Comparison of ENCODE assay signal across 19 mouse cellular contexts in the genomic region with DNA sequence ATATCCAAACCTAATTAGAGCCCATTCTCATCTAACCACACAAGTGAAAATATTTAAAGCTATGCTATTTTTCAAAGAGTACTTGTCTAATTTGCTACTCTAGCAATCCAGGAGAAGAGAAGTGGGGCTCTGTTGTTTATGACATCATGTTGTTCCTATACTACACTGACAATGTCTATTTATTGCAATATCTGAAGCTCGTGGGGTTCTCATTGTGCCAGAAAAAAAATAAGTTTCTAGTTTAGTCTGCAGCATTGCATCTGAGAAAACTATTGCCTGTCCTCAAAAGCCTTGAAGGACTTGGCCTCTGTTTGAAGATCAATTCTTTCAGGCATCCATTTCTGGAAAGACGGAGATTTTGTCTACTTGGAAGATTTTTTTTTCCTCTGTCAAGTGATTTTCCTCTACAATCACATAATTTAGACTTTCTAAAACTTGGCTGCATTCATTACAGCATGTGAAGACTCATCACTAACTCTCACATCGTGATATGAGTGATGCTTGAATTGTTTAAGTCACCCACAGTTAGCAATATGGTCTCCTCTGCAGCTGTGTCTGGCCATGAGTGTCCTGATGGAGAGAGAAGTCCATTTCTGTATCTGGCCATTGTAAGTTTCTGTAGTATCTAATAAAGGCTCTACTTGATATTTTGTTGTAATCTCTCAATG. TPM values are rescaled to one million over a fixed set of nuclear protein-coding genes. Genes with fewer than 3 reads are reported as not detected.
"Had no signal": no experiment of that assay in that cellular context is flagged by ENCODE, and none has a peak within 500 bp of the region (broad histone marks: within the 10 kb centered on the region; RNA-seq: fewer than 3 reads in every experiment).

No protein-coding gene starts in this region.

- H3K4me2 ChIP-seq: liver, embryonic 11.5 days; liver, embryonic 13.5 days; liver, embryonic 15.5 days; midbrain, embryonic 11.5 days; midbrain, embryonic 13.5 days; midbrain, embryonic 15.5 days; neural tube, embryonic 12.5 days; stomach, embryonic 15.5 days had no signal

- H3K4me3 ChIP-seq: liver, embryonic 13.5 days; liver, embryonic 15.5 days; megakaryocyte, embryonic 14.5 days; midbrain, embryonic 13.5 days; midbrain, embryonic 15.5 days; neural tube, embryonic 12.5 days; stomach, embryonic 15.5 days had no signal

- H3K4me1 ChIP-seq: liver, embryonic 13.5 days; liver, embryonic 15.5 days; megakaryocyte, embryonic 14.5 days; midbrain, embryonic 13.5 days; midbrain, embryonic 15.5 days; neural tube, embryonic 12.5 days; stomach, embryonic 15.5 days had no signal

- H3K27ac ChIP-seq: liver, embryonic 13.5 days; liver, embryonic 15.5 days; macrophage; midbrain, embryonic 13.5 days; midbrain, embryonic 15.5 days; neural tube, embryonic 12.5 days; stomach, embryonic 15.5 days; stomach, postnatal 0 days had no signal

- DNase-seq: liver; liver, embryonic 13.5 days; liver, postnatal 0 days; right cerebral cortex, postnatal 14 days; thymus, adult 18-20 months; thymus, postnatal 14 days; thymus, postnatal 36 days had no signal

- H3K9me3 ChIP-seq: liver, embryonic 13.5 days; liver, embryonic 15.5 days; megakaryocyte, embryonic 14.5 days; midbrain, embryonic 13.5 days; midbrain, embryonic 15.5 days; neural tube, embryonic 12.5 days; stomach, embryonic 15.5 days had no signal

- H3K9ac ChIP-seq: liver, embryonic 13.5 days; liver, embryonic 15.5 days; liver, postnatal 0 days; midbrain, embryonic 13.5 days; midbrain, embryonic 15.5 days; neural tube, embryonic 12.5 days; stomach, embryonic 15.5 days had no signal

- H3K36me3 ChIP-seq: liver, embryonic 13.5 days; liver, embryonic 15.5 days; midbrain, embryonic 13.5 days; midbrain, embryonic 15.5 days; neural tube, embryonic 12.5 days; stomach, embryonic 15.5 days had no signal

- ATAC-seq: liver, postnatal 0 days; midbrain, embryonic 13.5 days; midbrain, embryonic 15.5 days had no signal

- H3K27me3 ChIP-seq: liver, embryonic 13.5 days; liver, embryonic 15.5 days; megakaryocyte, embryonic 14.5 days; midbrain, embryonic 13.5 days; midbrain, embryonic 15.5 days; neural tube, embryonic 12.5 days; stomach, embryonic 15.5 days had no signal

RNA-seq across cellular contexts. Expression of gene Myh15, which starts 16.6 kb away (rescaled TPM):
- polyA plus RNA-seq: liver, embryonic 11.5 days; liver, embryonic 13.5 days; liver, embryonic 15.5 days; liver, postnatal 0 days; midbrain, embryonic 11.5 days; midbrain, embryonic 13.5 days; spleen, adult 2 months; stomach, embryonic 15.5 days; stomach, postnatal 0 days; thymus, postnatal 0 days had no signal
